Mouse (Mus musculus): Measurements from ENCODE around the gene Nsun2. TPM values are rescaled to one million over a fixed set of nuclear protein-coding genes. Genes with fewer than 3 reads are reported as not detected.
"Not testable (repeated sequence)": the region's sequence is repeated elsewhere in the genome, so short reads cannot be mapped to it uniquely, and the experiment has no call there.

Gene Nsun2
- polyA plus RNA-seq, 1 experiment from 2014 or later: 78.5 TPM

- no peak for ATAC-seq (replicated peaks; ENCODE audit: insufficient number of reproducible peaks, low FRiP score, low TSS enrichment)
- Histone ChIP-seq H3K9me3 (replicated peaks; ENCODE audit: control insufficient read depth, low read length) (no peaks in the 10 kb centered on the region), H3K27me3 (ENCODE audit: control insufficient read depth, insufficient read depth, low read length) (no peaks in the 10 kb centered on the region), H3K4me3 (ENCODE audit: low read depth, low read length) (no peak overlapping the region), H3K27ac (ENCODE audit: low read depth, low read length) (no peak overlapping the region), H3K9ac (ENCODE audit: low read depth, low read length) (no peak overlapping the region), H3K4me1 (ENCODE audit: control insufficient read depth, insufficient read depth, low read length) (peaks cover 15% of the 10 kb centered on the region), H3K4me2 (no peak overlapping the region), H3K36me3 (ENCODE audit: control insufficient read depth, insufficient read depth, low read length) (no peaks in the 10 kb centered on the region)
- WGBS (ENCODE audit: insufficient replicate concordance): 44% methylated on average over 3 of the region's 3 CpGs
These were observed 30.4 kb downstream of the Nsun2 start for GRCm38 (mm10) chr13:69563905-69564304.

GRCm38 (mm10) chr13:69564573-69564972 lies 31.0 kb downstream of the Nsun2 start:
- Histone ChIP-seq H3K4me2 (no peak overlapping the region), H3K9ac (ENCODE audit: low read depth, low read length) (no peak overlapping the region), H3K4me3 (ENCODE audit: low read depth, low read length) (no peak overlapping the region), H3K27ac (ENCODE audit: low read depth, low read length) (no peak overlapping the region), H3K27me3 (ENCODE audit: control insufficient read depth, insufficient read depth, low read length) (no peaks in the 10 kb centered on the region), H3K36me3 (ENCODE audit: control insufficient read depth, insufficient read depth, low read length) (no peaks in the 10 kb centered on the region), H3K9me3 (replicated peaks; ENCODE audit: control insufficient read depth, low read length) (no peaks in the 10 kb centered on the region), H3K4me1 (ENCODE audit: control insufficient read depth, insufficient read depth, low read length) (peaks cover 15% of the 10 kb centered on the region)
- ATAC-seq (replicated peaks; ENCODE audit: insufficient number of reproducible peaks, low FRiP score, low TSS enrichment): no peak

- 91% methylated on average over 4 of the region's 4 CpGs for WGBS (ENCODE audit: insufficient replicate concordance)
These were observed 31.9 kb downstream of the Nsun2 start for GRCm38 (mm10) chr13:69565401-69565800.

GRCm38 (mm10) chr13:69569201-69569600 lies 35.7 kb downstream of the Nsun2 start:
- Histone ChIP-seq H3K4me1 (ENCODE audit: control insufficient read depth, insufficient read depth, low read length) (peaks cover under 1% of the 10 kb centered on the region), H3K27ac (ENCODE audit: low read depth, low read length) (no peak overlapping the region), H3K4me2 (no peak overlapping the region), H3K27me3 (ENCODE audit: control insufficient read depth, insufficient read depth, low read length) (no peaks in the 10 kb centered on the region), H3K4me3 (ENCODE audit: low read depth, low read length) (no peak overlapping the region), H3K9ac (ENCODE audit: low read depth, low read length) (no peak overlapping the region), H3K36me3 (ENCODE audit: control insufficient read depth, insufficient read depth, low read length) (no peaks in the 10 kb centered on the region), H3K9me3 (replicated peaks; ENCODE audit: control insufficient read depth, low read length) (no peaks in the 10 kb centered on the region)
- WGBS (ENCODE audit: insufficient replicate concordance): 82% methylated on average over 9 of the region's 9 CpGs
- ATAC-seq (replicated peaks; ENCODE audit: insufficient number of reproducible peaks, low FRiP score, low TSS enrichment): no peak

More at GRCm38 (mm10) chr13:69565401-69565800, 31.9 kb downstream of the Nsun2 start:
- not testable (repeated sequence) for H3K4me3 ChIP-seq (ENCODE audit: low read depth, low read length); H3K27me3 ChIP-seq (ENCODE audit: control insufficient read depth, insufficient read depth, low read length); ATAC-seq (replicated peaks; ENCODE audit: insufficient number of reproducible peaks, low FRiP score, low TSS enrichment); H3K36me3 ChIP-seq (ENCODE audit: control insufficient read depth, insufficient read depth, low read length); H3K9me3 ChIP-seq (replicated peaks; ENCODE audit: control insufficient read depth, low read length); H3K27ac ChIP-seq (ENCODE audit: low read depth, low read length); H3K4me2 ChIP-seq; H3K9ac ChIP-seq (ENCODE audit: low read depth, low read length)
- peaks cover 15% of the 10 kb centered on the region for H3K4me1 ChIP-seq (ENCODE audit: control insufficient read depth, insufficient read depth, low read length)

- Histone ChIP-seq H3K4me1 (ENCODE audit: control insufficient read depth, insufficient read depth, low read length) (no peaks in the 10 kb centered on the region), H3K9me3 (replicated peaks; ENCODE audit: control insufficient read depth, low read length) (no peaks in the 10 kb centered on the region), H3K4me3 (ENCODE audit: low read depth, low read length) (no peak overlapping the region), H3K27me3 (ENCODE audit: control insufficient read depth, insufficient read depth, low read length) (no peaks in the 10 kb centered on the region), H3K27ac (ENCODE audit: low read depth, low read length) (no peak overlapping the region), H3K4me2 (no peak overlapping the region), H3K9ac (ENCODE audit: low read depth, low read length) (no peak overlapping the region), H3K36me3 (ENCODE audit: control insufficient read depth, insufficient read depth, low read length) (no peaks in the 10 kb centered on the region)
- no peak for ATAC-seq (replicated peaks; ENCODE audit: insufficient number of reproducible peaks, low FRiP score, low TSS enrichment)
- WGBS (ENCODE audit: insufficient replicate concordance): 87% methylated on average over 3 of the region's 3 CpGs
These were observed 39.0 kb downstream of the Nsun2 start for GRCm38 (mm10) chr13:69572594-69572993.

- Histone ChIP-seq H3K4me2 (no peak overlapping the region), H3K4me1 (ENCODE audit: control insufficient read depth, insufficient read depth, low read length) (no peaks in the 10 kb centered on the region), H3K9ac (ENCODE audit: low read depth, low read length) (no peak overlapping the region), H3K9me3 (replicated peaks; ENCODE audit: control insufficient read depth, low read length) (no peaks in the 10 kb centered on the region), H3K36me3 (ENCODE audit: control insufficient read depth, insufficient read depth, low read length) (no peaks in the 10 kb centered on the region), H3K27me3 (ENCODE audit: control insufficient read depth, insufficient read depth, low read length) (no peaks in the 10 kb centered on the region), H3K4me3 (ENCODE audit: low read depth, low read length) (no peak overlapping the region), H3K27ac (ENCODE audit: low read depth, low read length) (no peak overlapping the region)
- ATAC-seq (replicated peaks; ENCODE audit: insufficient number of reproducible peaks, low FRiP score, low TSS enrichment): no peak
- 58% methylated on average over 11 of the region's 11 CpGs for WGBS (ENCODE audit: insufficient replicate concordance)
These were observed 43.1 kb downstream of the Nsun2 start for GRCm38 (mm10) chr13:69576676-69577075.

GRCm38 (mm10) chr13:69577181-69577834 lies 43.8 kb downstream of the Nsun2 start:
- H3K4me1 ChIP-seq (ENCODE audit: control insufficient read depth, insufficient read depth, low read length): no peaks in the 10 kb centered on the region
- no peak overlapping the region for H3K4me3 ChIP-seq (ENCODE audit: low read depth, low read length)
- no peak overlapping the region for H3K4me2 ChIP-seq
- H3K27ac ChIP-seq (ENCODE audit: low read depth, low read length): no peak overlapping the region
- no peak overlapping the region for H3K9ac ChIP-seq (ENCODE audit: low read depth, low read length)
- no peak for ATAC-seq (replicated peaks; ENCODE audit: insufficient number of reproducible peaks, low FRiP score, low TSS enrichment)
- H3K9me3 ChIP-seq (replicated peaks; ENCODE audit: control insufficient read depth, low read length): no peaks in the 10 kb centered on the region
- 83% methylated on average over 16 of the region's 16 CpGs for WGBS (ENCODE audit: insufficient replicate concordance)
- no peaks in the 10 kb centered on the region for H3K27me3 ChIP-seq (ENCODE audit: control insufficient read depth, insufficient read depth, low read length)
- no peaks in the 10 kb centered on the region for H3K36me3 ChIP-seq (ENCODE audit: control insufficient read depth, insufficient read depth, low read length)

GRCm38 (mm10) chr13:69582411-69582810 lies 48.9 kb downstream of the Nsun2 start:
- Histone ChIP-seq H3K9me3 (replicated peaks; ENCODE audit: control insufficient read depth, low read length) (no peaks in the 10 kb centered on the region), H3K27me3 (ENCODE audit: control insufficient read depth, insufficient read depth, low read length) (no peaks in the 10 kb centered on the region), H3K27ac (ENCODE audit: low read depth, low read length) (no peak overlapping the region), H3K4me1 (ENCODE audit: control insufficient read depth, insufficient read depth, low read length) (peaks cover 8% of the 10 kb centered on the region; the same call in 1 of the 2 replicates), H3K4me3 (ENCODE audit: low read depth, low read length) (no peak overlapping the region), H3K4me2 (no peak overlapping the region), H3K9ac (ENCODE audit: low read depth, low read length) (no peak overlapping the region), H3K36me3 (ENCODE audit: control insufficient read depth, insufficient read depth, low read length) (no peaks in the 10 kb centered on the region)
- whole genome bisulfite sequencing (ENCODE audit: insufficient replicate concordance): 84% methylated on average over 6 of the region's 6 CpGs
- no peak for ATAC-seq (replicated peaks; ENCODE audit: insufficient number of reproducible peaks, low FRiP score, low TSS enrichment)

GRCm38 (mm10) chr13:69583591-69583990 lies 50.0 kb downstream of the Nsun2 start:
- no peaks in the 10 kb centered on the region for H3K27me3 ChIP-seq (ENCODE audit: control insufficient read depth, insufficient read depth, low read length)
- no peak overlapping the region for H3K4me3 ChIP-seq (ENCODE audit: low read depth, low read length)
- peaks cover 12% of the 10 kb centered on the region; the same call in 1 of the 2 replicates for H3K4me1 ChIP-seq (ENCODE audit: control insufficient read depth, insufficient read depth, low read length)
- no peak for ATAC-seq (replicated peaks; ENCODE audit: insufficient number of reproducible peaks, low FRiP score, low TSS enrichment)
- H3K27ac ChIP-seq (ENCODE audit: low read depth, low read length): no peak overlapping the region
- no peaks in the 10 kb centered on the region for H3K9me3 ChIP-seq (replicated peaks; ENCODE audit: control insufficient read depth, low read length)
- no peak overlapping the region for H3K4me2 ChIP-seq
- no peaks in the 10 kb centered on the region for H3K36me3 ChIP-seq (ENCODE audit: control insufficient read depth, insufficient read depth, low read length)
- 91% methylated on average over 6 of the region's 6 CpGs for WGBS (ENCODE audit: insufficient replicate concordance)
- H3K9ac ChIP-seq (ENCODE audit: low read depth, low read length): no peak overlapping the region
